Mouse (Mus musculus) adrenal gland, postnatal 4 days (tissue): ENCODE measurements around the gene Tpbgl. TPM values are rescaled to one million over a fixed set of nuclear protein-coding genes. Genes with fewer than 3 reads are reported as not detected.
A peak's percentile ranks its signal among the peaks of the same experiment; 100 is the strongest.

Experiments
- DNase-seq, 2 experiments: peaks; one replicate each; pipeline ENCODE4 v3.0.0; 2021 to 2022; ENCODE audit warnings: low spot score in 2 of 2, mixed read lengths in 2 of 2
- total RNA-seq, 2 experiments: library from RNA; stranded (reverse); gene quantifications; 2 replicates each; pipeline ENCODE4 v1.2.3; 2021

The Tpbgl gene
- total RNA-seq, 2 experiments from 2014 or later = 12.7 to 14.2 TPM

GRCm38 (mm10) chr7:99644701-99645100 lies 17.8 kb upstream of the Tpbgl start:
- DNase-seq = no peak

GRCm38 (mm10) chr7:99642078-99642477 lies 15.2 kb upstream of the Tpbgl start:
- no peak for DNase-seq

DNA sequence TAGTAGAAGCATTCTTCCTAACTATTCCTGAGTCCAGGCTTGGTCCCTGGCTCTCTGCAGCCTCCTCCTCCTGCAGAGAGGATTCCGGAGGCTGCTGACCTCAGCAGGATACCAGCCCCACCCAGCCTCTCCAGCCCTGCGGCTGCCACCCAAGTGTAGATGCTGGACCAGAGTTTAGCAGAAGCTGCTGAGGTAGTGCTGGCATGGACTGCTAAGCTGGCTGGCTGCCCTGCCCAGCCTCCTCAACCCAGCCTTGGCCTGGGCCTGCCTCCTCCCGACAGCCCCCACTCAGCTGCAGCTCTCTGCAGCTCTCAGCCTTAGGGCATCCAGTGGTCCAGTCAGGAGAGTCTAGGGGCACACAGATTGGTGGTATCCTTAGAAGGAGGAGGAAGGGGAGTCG lies 14.3 kb upstream of the Tpbgl start:
- DNase-seq = no peak

- no peak for DNase-seq
These were observed 7.2 kb upstream of the Tpbgl start for GRCm38 (mm10) chr7:99633966-99634665.

- DNase-seq = no peak
These were observed 5.4 kb upstream of the Tpbgl start for GRCm38 (mm10) chr7:99632286-99632685.

GRCm38 (mm10) chr7:99627366-99627765 lies 463 bp upstream of the Tpbgl start:
- DNase-seq = no peak

- peak; percentile 81 to 86 for DNase-seq
These were observed 1.1 kb downstream of the Tpbgl start for GRCm38 (mm10) chr7:99625722-99626375.

DNA sequence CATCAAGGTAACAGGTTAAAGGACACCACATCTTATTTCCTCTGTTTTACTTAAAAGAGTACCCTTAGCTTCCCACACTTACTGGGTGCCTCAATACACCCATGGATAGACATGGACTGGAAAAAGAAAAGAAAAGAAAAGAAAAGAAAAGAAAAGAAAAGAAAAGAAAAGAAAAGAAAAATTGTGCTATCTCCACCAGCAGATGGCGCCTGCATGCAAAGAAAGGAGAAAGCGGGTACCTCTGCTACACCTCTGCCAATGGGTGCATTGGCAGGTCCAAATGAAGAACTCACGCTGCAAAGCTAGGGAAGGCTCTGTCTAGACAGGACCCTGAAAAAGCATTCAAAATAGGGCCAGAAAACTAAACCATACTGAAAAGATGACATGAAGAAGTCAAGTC lies 8.0 kb downstream of the Tpbgl start:
- DNase-seq = no peak

GRCm38 (mm10) chr7:99618264-99618663 lies 8.6 kb downstream of the Tpbgl start:
- no peak for DNase-seq

- no peak for DNase-seq
These were observed 19.3 kb downstream of the Tpbgl start for GRCm38 (mm10) chr7:99607632-99608031.

DNA sequence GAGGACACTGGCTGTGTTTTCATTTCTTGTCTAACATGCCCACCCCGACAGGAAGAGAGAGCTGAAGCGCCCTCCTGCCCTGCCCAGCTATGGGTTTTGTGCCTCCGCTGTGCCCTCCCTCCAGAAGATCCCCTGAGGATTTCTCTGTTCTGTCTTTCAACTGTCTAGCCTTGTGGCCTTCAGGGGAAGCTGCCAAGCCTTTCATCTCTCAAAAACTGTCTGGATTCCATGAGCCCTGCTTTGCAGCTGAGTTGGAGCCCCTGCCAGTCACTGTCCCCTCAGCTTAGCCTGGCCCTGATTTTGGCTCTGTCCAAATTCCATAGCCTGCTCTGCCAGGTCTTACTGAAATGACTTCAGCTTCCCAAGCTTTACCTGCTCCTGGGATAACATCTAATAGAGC lies 20.1 kb downstream of the Tpbgl start:
- no peak for DNase-seq

- no peak for DNase-seq
These were observed 20.6 kb downstream of the Tpbgl start for GRCm38 (mm10) chr7:99606303-99606702.

DNA sequence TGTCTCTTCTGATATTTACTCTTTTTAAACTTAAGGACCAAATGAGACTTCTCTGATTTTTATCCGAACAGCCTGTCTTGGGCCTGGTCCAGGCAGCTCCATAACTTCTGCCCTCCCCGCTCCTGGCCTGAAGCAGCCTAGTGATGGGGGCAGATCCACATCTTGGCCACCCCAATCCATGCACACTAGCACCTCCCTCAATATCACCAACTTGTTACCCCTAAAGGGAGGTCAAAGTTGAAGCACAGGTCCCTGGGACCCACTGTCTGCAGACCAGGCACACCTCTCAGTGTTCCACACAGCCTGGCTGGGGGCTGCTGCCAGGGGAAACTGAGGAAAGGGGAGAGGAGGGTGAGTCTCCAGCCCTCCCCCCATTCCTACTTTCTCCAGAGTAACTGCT lies 21.8 kb downstream of the Tpbgl start:
- DNase-seq = no peak

- no peak for DNase-seq
These were observed 22.8 kb downstream of the Tpbgl start for GRCm38 (mm10) chr7:99603875-99604662.

GRCm38 (mm10) chr7:99598722-99599121 lies 28.2 kb downstream of the Tpbgl start:
- DNase-seq = no peak

GRCm38 (mm10) chr7:99593868-99594803 lies 32.8 kb downstream of the Tpbgl start:
- no peak for DNase-seq

DNA sequence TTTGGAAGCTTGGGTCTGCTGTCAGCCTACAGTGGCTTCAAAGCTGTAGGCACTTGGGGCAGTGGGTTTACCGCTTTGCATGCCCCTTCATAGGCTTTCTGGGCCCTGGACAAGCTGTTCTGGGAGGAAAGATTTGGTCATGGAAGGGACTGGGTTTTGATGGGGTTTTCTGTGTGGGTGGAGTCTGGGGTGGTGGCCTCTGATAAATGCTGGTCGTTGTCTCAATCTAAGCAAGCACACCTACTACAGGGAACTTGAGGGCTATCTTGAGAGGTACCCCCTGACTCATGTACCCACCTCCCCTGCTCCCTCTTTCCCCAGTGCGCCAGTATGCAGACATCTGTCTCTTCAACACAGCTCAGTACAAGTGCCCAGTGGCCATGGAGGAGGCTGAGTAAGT lies 34.2 kb downstream of the Tpbgl start:
- no peak for DNase-seq

DNA sequence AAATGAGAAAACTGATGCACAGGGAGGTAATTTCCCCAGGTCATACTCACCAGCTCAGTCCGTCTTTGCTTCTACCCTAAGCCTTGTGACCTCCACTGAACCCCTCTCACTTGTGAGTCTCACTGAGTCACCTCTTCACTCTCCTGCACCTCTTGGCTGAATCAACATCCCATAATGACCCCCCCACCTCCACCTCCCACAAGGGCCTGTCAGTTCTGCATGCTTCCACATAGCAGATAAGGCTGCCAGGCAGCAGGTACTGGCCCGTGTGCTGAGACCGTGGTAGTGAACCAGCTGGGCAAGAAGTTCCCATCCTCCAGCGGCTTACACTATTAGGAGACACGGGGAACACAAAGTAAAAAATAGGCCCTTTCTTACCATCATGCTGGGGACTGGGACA lies 36.3 kb downstream of the Tpbgl start:
- DNase-seq = no peak

- no peak for DNase-seq
These were observed 36.8 kb downstream of the Tpbgl start for GRCm38 (mm10) chr7:99590064-99590463.

DNA sequence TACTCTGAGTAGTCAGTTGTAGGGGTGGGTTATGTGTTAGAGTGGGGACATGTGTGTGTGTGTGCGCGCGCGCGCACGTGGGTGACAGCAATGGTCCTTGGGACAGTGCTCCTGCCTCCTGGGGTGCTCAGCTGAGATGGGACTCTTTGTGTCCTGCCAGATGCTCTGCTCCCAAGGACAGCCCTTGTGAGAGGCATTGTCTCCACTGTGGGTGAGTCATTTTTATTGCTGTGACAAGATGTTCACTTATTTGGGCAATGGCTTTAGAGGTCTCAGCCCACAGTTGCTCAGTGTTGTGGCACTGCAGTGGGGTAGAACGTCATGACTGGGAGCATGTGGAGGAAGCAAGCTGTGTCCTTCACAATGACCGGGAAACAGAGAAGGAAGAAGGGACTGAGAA lies 40.9 kb downstream of the Tpbgl start:
- no peak for DNase-seq

DNA sequence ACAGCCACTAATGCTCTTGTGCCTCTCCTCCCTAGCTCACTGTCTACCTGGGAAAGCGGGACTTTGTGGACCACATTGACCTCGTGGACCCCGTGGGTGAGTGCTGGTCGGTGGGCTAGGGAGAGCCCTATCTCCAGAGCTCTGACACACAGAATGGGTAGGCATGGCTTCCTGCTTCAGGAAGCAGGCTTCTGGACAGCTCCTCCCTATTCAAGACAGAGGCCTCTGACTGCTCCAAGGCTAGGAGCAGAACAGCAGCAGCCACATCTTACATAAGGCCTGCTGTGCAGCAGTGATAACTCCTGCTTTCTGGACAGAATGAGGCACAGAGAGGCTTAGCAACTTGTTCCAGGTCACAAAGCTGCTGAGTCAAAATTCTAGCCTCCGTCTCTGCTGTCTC lies 43.3 kb downstream of the Tpbgl start:
- no peak for DNase-seq
